Mouse (Mus musculus) adrenal gland, adult 2 months (tissue): ENCODE measurements at regions not wholly inside any gene's neighbourhood (a gene's known extent, or its start where the extent isn't known, plus 50 kb on each side); places are given as distances from the start of the nearest gene placed in this dataset.

Experiments
- DNase-seq: peaks from one replicate; pipeline ENCODE4 v3.0.0; 2021

- DNase-seq = no peak
These were observed 809.9 kb upstream of the Gm5150 start for GRCm38 (mm10) chr3:16816101-16816500.

GRCm38 (mm10) chr3:16810878-16811611 is 804.8 kb upstream of the Gm5150 start:
- no peak for DNase-seq

- DNase-seq = no peak
These were observed 797.4 kb upstream of the Gm5150 start for GRCm38 (mm10) chr3:16803603-16804002.
